Mouse (Mus musculus) heart, adult 8-10 months (tissue): ENCODE measurements at regions not wholly inside any gene's neighbourhood (a gene's known extent, or its start where the extent isn't known, plus 50 kb on each side); places are given as distances from the start of the nearest gene placed in this dataset.
A peak's percentile ranks its signal among the peaks of the same experiment; 100 is the strongest.

Experiments used
- DNase-seq: peaks from one replicate; pipeline ENCODE4 v3.0.0; 2022; ENCODE audit warnings: low spot score

DNA sequence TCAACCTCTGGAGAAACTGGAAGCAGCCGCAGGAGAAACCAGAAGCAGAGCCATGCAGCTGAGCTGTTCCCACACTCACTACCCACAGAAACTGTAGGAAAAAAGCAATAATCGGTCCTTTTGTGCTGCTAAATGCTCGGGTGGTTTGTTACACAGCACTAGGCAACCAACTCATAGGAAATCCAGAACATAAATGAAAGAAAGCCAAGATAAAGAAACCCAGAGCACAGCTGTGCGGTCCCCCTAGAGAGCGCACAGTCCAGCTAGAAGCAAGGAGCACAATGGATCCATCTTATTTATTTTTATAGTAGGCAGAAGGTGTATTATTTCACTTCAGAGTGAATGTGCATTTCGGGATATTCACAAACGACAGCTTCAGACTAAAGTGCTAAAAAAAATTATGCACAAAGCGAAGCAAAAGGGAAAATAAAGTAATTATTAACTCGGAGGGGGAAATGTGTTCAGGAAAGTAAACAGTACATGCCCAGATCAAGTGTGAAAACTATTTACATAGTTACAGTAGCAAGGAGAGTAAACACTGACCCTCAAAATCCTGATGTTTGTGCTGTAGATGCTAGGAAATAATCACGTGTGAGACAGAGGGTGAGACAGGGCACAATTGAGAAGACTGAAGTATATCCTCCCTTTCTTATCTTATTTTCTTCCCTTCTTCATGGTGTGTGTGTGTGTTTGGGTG lies 204.4 kb upstream of the Noct start:
- DNase-seq, result no peak

DNA sequence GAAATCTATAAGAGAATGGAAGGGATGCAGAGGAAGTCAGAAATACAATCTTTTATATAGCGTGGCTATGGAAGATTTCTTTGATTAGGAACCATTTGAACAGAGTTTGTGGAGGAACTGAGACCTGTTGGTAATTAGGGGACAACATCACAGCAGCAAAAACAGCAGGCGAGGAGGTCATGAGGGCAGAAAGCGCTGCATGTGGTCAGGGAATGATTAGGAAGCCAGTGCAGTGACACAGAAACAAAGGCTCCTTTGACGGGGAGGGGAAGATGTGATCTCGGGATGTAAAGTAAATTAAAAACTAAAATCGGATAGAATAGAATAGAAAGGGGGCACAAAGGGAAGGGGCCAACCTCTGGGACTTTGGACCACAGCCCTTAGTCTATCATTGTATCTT lies 199.6 kb upstream of the Noct start:
- DNase-seq, result no peak

DNA sequence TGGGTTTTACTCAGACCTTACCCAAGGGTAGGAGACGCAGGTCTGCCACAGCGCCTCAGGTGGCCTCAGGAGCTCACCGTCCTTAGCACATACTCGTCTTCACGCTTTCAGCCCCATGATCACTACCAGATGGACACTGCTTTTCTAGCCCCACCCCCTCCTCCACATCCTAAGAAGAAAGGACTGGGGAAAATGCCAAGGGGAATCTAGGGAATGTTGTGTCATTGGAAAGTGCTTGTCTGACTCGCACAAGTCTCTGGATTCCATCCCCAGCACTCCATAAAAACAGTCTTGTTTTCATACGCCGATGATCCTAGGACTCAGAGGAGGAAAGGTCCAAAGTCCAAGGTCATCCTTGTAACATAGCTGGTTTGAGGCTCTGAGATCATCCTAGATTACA lies 192.4 kb upstream of the Noct start:
- no peak for DNase-seq

DNA sequence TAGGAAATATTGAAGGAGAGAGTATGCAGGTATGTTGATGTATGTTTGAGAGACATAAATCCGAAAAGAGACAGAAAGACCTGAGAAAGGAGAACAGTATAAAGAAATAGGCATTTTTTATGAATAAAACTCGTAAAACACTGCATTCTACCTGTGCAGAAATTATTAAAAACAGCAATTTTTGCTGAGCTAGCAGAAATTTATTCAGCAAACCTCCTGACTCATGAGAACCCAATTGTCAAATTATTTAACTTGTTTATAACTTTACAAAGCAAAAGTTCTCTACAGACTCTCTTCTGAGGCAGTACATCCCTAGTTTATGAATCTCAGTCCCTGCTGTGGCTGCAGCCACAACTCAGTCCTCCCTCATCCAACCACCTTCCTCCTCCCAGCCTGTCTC lies 191.0 kb upstream of the Noct start:
- no peak for DNase-seq

DNA sequence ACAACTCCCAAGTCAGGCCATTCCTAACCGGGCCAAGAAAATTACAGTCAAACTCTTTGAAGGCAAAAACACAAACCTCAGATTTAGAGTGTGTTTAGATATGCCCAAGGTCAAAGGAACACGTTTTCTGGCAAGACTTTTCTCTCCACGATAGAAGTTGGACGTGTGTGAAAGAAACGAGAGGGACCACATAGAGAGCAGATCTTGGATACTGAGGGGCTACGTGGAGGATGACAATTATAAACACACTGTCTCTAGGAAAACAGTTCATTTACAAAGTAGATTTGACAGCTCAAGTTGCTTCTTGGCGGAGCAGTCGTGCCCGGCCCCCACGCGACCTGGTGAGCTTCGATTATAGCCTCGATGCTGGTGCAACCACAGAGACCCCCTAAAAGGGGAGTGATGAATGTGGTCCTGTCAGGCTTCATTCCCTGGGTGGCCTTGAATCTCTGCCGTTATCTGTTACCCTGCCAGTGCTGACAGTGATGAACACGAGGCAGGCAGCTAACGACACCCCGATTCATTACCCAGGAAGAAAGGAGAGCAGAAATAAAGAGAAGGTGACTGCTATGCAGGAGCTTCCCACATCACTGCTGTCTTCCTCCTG lies 187.4 kb upstream of the Noct start:
- no peak for DNase-seq

DNA sequence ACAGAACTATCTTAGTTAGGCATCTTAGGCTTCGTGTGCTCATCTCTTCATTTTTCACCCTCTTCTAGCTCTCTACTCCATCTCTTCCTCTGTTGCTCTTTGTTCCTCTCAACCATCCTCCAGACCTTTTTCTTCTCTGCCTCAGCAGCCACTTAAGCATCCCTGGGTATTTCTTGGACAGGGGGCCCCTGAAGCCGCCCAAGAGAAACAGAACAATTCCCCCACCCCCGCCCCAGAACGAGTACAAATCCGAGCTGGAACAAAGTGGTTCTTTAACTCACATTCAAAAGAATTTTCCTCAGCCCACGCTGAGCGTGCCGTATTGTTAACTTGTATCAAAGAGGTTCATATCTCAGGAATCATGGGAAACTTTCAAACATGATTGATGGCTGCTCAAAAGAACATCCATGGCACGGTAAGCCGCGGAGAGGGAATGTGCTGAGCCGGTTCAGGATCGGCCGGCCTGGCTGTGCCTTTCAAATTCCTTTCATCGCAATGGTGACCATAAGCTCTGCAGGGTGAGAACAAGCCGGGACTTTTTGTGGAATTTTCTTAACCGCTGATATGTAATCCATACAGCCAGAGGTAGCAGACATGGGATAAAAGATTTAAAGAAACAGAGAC lies 181.9 kb upstream of the Noct start:
- no peak for DNase-seq

DNA sequence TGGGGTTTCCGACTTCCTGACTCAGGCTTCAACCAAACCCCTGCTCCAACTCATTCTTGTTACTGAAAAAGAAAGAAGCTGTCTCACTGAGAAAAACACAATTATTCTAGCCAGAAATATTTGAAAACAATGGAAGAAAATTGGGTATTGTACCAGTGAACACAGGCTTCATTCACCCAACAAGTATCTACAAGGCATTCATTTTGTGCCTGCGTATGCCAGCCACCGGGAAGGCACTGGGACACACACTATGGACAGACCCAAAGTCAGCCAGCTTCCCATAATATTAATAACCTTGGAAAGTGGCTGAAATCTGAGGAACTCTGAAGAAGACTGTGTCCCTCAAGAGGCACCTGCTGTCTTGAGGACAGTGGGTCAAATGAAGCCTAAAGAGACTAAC lies 175.5 kb upstream of the Noct start:
- no peak for DNase-seq

DNA sequence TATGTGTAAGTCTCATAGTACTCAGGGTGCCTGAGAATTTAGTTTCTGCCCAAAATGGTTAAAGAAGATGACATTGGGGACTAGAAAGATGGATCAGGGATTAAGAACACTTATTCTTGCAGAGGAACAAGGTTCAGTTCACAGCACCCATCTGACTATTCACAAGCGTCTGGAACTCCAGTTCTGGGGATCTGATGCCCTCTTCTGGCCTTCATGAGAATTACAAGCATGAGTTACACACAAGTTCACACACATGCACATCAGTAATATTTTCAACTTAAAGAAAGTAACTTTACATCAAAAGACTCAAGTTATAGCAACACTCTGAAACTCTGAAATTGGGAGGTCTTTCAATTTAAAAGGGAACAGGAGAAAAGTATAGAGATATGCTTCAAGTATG lies 174.1 kb upstream of the Noct start:
- no peak for DNase-seq

DNA sequence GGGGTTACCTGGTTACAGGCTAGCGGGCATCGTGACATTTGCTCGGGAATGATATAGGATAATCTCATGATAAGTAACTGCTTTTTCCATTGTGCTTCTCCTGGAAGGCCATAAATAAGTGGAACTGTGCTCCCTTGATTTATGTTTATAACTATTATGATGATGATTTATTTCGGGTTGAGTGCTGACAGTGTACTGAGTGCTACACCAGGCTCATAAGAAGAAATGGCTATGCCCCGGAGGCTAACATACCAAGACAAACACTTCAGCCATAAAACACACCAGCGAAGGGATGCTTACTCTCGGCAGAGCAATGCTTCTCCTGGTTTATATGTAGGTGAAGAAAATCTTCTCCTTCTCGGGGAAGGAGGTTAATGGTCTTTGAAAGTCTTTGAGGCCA lies 169.2 kb upstream of the Noct start:
- no peak for DNase-seq

DNA sequence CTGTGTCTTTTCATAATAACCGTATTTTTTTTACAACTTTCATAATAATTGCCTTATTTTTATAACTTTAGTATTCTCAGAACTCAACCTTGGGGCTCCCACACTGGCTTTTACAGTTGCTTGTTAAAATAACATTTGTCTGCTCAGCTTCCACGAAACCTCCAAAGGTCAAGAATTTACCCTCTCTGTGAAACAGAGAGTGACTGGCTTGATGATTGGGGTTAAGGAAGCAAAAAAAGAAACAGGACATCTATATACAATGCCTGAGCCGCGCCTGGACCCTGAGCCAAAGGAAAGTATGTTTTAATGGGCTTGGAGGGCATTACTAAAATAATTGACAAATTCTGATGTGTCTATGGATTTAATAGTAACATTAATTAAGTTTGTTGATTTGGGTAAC lies 160.0 kb upstream of the Noct start:
- no peak for DNase-seq

DNA sequence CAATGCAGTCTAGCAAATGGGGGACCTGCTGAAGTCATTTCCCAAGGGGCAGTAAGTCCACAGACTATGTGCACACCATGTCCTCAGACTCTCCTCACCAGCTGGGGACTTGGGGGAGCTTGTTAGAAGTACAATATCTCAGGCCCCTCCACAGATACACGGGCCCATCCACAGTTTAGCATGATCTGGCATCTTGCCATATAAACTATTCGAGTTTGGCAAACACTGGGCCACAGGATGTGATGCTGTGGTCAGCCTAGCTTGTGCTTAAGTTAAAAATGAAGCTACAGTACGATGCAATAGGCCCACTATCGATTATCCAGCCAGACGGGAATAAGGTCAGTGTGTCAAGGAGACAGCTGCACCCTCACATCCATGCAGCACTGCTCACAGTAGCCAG lies 157.9 kb upstream of the Noct start:
- DNase-seq, result no peak

DNA sequence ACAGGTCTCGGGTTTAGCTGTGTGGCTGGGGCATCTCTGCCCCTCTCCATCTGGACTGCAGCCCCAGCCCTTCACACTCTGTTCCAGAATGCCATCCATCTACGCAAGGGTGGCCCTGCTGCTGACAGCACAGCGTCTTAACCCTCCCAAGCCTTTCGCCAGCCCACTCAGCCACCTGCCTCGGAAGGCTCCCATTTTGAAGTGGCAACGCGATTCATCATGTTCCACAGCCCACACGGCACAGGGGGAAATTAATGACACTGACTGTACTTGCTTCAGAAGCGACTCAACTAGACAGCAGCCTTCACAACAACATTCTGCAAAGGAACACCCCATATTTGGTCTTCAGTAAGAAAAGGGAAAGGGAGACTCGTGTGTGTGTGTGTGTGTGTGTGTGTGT lies 151.8 kb upstream of the Noct start:
- DNase-seq, result no peak

DNA sequence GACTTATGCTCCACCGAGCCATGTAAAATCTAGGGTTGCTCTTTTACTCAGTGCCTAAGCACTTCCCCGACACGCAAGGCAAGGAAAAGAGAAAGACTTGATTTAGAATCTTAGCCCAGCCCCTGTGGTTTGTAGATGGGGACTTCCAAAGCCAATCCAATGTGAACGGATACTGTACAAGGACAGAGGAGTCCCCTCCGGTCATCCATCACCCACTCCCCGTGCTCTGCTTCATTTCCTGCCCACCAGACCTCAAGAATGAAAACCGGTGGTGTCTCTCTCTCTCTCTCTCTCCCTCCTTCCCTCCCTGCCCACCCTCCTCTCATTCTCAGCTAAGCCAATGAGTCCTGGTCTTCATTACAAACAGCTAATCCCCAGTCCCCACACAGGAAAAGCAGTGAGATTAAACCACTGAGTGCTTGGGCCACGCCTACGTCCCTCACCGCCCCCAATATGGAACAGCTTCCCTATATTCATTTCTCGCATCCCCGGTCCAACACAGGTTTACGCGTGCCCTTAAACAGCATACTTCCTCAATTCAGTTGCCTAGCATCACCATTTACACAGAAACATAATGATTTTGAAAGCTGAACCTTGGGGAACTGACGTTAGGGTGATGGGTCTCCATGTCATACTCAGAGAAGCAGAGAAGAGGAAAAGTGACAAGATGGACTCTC lies 151.1 kb upstream of the Noct start:
- no peak for DNase-seq

DNA sequence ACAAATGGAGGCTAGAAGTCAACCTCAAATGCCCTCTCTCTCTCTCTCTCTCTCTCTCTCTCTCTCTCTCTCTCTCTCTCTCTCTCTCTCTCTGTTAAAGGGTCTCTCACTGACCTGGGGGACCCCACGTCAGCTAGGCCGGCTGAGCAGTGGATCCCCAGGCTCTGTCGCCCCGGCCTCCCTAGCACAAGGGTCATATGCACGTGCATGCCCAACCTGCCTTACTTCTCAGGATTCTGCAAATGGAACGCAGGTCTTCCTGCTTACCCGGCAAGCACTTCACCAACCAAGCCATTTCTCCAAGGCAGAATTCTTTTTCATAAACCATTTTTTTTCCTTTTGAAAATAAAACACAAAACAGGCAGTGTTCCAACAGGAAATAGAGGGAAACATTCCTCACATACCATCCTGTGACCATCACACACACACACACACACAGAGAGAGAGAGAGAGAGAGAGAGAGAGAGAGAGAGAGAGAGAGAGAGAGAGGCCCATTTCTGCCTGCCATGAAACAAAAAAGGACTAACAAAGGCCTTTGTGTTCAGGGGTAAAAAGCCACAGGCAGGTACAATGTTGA lies 150.4 kb upstream of the Noct start:
- no peak for DNase-seq

DNA sequence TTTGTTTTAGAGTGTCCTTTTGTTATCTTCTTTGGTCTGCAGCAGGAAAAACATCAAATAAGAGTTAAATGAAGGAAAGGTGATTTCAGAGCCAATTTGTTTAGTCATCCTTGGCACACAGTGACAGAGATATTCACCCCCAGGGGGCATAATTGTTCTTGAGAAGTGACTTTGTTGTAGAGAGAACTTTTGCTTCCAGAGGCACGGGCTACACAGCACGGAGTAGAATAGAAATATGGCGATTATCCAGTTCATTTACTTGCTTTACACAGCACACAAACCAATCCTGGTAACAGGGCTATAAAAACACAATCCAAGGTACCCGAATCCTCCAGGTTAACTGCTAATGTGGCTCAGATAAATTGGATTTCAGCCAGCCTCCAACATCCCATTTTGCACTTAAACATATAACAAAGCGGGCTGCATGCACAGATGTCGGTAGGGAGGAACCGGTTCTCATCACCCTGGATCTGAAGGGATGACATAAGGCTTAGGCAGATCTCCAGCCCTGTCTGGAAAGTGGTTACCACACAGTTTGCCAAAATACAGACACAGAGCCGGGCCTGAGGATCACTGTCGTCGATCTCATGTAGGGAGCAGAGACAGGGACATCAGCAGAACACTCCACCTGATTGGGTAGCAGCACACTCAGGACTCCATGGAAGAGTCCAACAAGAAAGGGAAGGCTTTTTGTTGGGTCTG lies 148.9 kb upstream of the Noct start:
- DNase-seq, result peak; percentile 28

DNA sequence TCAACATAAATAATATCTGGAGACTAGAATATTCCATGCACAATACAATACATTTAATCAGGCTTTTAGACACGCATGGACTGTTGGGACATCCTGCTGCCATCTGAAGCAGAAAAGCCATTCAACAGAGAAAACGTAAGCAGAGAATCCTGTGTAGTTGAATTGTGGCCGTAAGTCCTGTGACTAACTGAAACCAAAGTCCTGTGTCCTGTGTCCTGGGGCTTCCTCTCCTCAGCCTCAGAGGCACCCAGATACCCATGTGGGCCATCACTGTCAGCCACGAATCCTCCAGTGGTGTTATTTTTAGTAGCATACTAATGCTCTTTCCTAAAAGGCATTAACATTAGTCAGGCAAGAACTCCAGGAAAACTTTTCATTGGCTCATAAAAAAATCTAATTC lies 145.8 kb upstream of the Noct start:
- no peak for DNase-seq

DNA sequence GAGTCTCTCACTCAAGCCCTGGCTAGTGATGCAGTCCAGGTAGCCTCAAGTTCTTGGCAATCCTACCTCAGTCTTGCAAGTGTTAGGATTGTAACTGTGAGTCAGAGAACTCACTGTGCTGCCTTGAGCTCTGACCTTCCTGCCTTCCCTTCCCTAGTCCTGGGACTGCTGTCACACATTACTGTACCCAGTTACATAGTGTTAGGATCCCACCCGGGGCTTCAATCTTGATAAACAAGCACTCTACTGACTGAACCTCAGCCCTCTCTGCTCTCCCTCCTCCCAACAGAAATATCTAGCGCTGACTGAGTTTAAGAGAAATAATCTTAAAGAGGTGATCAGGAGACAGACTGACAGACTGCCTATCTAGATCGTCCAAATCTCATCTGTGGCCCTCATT lies 143.8 kb upstream of the Noct start:
- DNase-seq, result no peak

DNA sequence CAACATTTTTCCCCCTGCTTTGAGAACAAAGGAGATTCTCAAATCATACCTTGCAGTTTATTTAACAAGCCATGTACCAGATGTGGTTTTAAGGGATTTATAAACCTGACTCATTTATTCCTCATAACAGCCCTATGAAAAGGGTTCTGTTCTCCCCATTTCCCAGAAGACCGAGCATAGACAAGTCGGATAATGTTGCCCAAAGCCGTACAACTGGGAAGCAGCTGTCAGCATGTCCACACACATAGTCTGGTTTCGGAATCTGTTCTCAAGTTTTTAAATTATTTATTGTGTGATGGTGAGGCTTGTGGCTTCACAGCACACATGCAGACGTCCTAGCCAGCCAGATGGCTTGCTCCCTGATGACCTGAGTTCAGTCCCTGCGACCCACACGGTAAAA lies 143.4 kb upstream of the Noct start:
- no peak for DNase-seq

DNA sequence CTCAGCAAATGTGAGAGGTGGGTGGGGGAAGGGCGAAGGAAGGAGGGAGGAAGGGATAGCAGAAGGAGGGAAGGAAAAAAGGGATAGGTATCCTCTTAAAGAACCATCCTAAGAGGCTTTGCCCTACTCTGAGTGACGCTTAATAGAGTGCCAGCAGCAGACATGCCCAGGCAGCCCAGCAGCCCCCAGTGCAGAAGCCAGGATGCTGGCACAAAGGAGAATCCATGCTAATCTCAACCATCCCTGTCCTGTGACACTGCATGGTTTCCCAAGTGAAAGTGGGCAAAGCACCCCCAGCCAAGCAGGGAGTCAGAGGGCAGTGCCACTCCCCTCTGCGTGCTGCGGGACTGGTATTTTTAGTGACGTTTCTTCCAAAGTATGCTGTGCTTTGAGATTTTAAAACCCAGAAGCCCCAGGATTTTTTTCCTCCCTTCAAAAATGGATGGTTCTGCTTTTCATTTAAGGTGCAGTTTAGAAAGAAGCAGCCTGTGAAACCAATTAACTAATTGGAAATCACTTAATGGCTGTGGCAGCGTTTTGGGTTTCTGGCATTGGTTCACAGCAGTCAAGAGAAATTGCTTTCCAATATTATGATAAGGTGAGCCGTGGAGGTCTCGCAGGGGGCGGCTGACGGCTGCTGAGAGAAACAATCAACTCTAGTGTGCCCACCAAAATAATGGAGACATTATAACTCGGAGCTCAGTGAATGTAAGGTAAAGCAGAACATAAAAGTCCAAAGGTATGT lies 141.2 kb upstream of the Noct start:
- no peak for DNase-seq

DNA sequence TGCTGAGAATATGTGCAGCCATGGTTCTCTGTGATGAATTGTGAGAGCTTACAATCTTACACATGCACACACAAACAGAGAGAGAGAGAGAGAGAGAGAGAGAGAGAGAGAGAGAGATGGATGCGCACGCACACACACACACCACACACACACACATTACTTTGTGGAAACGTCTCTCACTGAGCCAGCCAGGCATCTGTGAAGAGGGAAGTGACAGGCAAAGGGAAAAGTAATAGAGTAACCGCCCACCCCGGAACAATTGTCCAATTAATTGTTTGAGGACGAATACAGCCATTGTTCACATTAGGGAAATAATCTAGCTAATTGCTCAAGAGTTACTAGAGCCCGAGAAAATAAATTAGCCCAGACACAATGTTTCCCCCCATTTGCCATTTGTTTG lies 140.7 kb upstream of the Noct start:
- DNase-seq, result no peak

DNA sequence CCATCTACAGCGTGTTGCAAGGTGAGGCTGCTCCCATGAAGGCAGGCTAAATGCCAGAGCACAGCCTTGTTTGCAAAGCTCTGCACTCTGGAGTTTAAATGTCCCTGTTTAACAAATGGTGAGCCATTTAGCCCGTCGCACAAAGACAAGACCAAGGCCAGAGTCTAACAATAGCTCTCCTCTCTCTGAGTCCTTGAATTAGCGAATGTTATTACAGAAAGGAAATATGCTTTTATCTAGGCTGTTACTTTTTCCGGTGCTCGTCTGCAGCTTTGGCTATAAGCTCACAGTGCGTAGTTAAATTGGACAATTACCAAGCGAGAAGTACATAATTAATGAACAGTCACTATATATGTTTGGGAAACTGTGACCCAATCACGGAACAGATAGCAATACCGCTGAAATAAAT lies 137.8 kb upstream of the Noct start:
- DNase-seq, result no peak
